Mouse (Mus musculus): ENCODE data around the gene Gm14137.

DNA sequence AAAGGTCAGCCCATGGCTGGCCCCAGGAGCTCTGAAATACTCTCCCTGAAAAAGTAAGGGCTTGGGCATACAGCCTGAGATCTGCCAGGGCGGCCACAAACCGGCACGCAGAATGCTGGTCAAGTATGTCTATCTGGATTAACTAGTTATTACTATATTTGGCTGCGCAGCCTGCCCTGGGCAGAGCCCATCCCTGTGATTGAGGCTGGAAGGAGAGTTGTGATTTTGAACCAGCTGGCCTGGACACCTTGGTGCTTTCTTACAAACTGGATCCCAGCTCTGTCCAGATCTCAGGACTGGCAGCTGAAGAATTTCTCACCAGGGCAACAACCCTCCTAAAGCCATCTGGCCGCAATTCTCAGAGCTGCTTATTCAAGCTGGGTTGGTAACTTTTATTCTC is 19.8 kb downstream of the Gm14137 start:
- no peak for TF ChIP-seq CTCF (IDR thresholded peaks at IDR 0.05; ENCODE audit: insufficient read depth, low read depth, low read length)
- no peak for TF ChIP-seq POLR2A (IDR thresholded peaks at IDR 0.05; ENCODE audit: insufficient read depth, low read depth, low read length)

Data from olfactory bulb, adult 2 months (tissue).